Mouse (Mus musculus): ENCODE data around the gene Mtch1.

- TF ChIP-seq POLR2AphosphoS2 (IDR thresholded peaks at IDR 0.05; ENCODE audit: low read length), result no peak
- TF ChIP-seq MYC (IDR thresholded peaks at IDR 0.05; ENCODE audit: low read depth, low read length), result no peak
- no peak for TF ChIP-seq POLR2A (IDR thresholded peaks at IDR 0.05; ENCODE audit: control insufficient read depth in 1 of 2, insufficient read depth in 1 of 2, low read depth in 1 of 2, low read length in 2 of 2, poor library complexity in 1 of 2)
These were observed 65.3 kb downstream of the Mtch1 start for GRCm38 (mm10) chr17:29282216-29282952.
